24 mouse cellular contexts compared by ENCODE assay signal in genomic region chr3:121638241-121638640, GRCm38 (mm10). TPM values are rescaled to one million over a fixed set of nuclear protein-coding genes. Genes with fewer than 3 reads are reported as not detected.
"Had no signal": no experiment of that assay in that cellular context is flagged by ENCODE, and none has a peak within 500 bp of the region (broad histone marks: within the 10 kb centered on the region; RNA-seq: fewer than 3 reads in every experiment).

No protein-coding gene starts in this region.

- H3K4me2 ChIP-seq: limb, embryonic 15.5 days; liver, embryonic 12.5 days; lung, embryonic 14.5 days; midbrain, embryonic 11.5 days; neural tube, embryonic 13.5 days; stomach, embryonic 15.5 days had no signal

- H3K36me3 ChIP-seq: limb, embryonic 15.5 days; liver, embryonic 12.5 days; neural tube, embryonic 13.5 days; stomach, embryonic 15.5 days had no signal

- H3K4me1 ChIP-seq: liver, embryonic 12.5 days had no signal

- H3K9me3 ChIP-seq: limb, embryonic 15.5 days; liver, embryonic 12.5 days; neural tube, embryonic 13.5 days; stomach, embryonic 15.5 days had no signal

- H3K27ac ChIP-seq: limb, embryonic 15.5 days; liver, embryonic 12.5 days; neural tube, embryonic 13.5 days; stomach, embryonic 15.5 days had no signal

- ATAC-seq: inflammation-experienced regulatory T-cells, adult 6 months; intestine, postnatal 0 days; liver, embryonic 12.5 days; midbrain, embryonic 16.5 days had no signal

- DNase-seq: layer of hippocampus, adult 9-11 months; layer of hippocampus, postnatal 36 days; lung, embryonic 14.5 days; lung, postnatal 10 days; lung, postnatal 4 days; retina, postnatal 1 day; right cerebral cortex, postnatal 4 days; thymus, postnatal 4 days had no signal

- H3K4me3 ChIP-seq: limb, embryonic 15.5 days; liver, embryonic 12.5 days; neural tube, embryonic 13.5 days; stomach, embryonic 15.5 days had no signal

- H3K9ac ChIP-seq: limb, embryonic 15.5 days; liver, embryonic 12.5 days; lung, embryonic 14.5 days; neural tube, embryonic 13.5 days; stomach, embryonic 15.5 days had no signal

- H3K27me3 ChIP-seq: limb, embryonic 15.5 days; liver, embryonic 12.5 days; neural tube, embryonic 13.5 days; stomach, embryonic 15.5 days had no signal

RNA-seq across cellular contexts. Expression of gene 4930432M17Rik, which starts 32.3 kb away (rescaled TPM):
- total RNA-seq: layer of hippocampus, adult 18-20 months; layer of hippocampus, postnatal 36 days; left cerebral cortex, adult 8-10 months; left cerebral cortex, postnatal 25 days; megakaryocyte, adult 5-6 weeks had no signal
- polyA plus RNA-seq: inflammation-experienced regulatory T-cells, adult 6 months; intestine, postnatal 0 days; limb, embryonic 11.5 days; limb, embryonic 15.5 days; liver, embryonic 12.5 days; liver, embryonic 16.5 days; lung, embryonic 14.5 days; midbrain, embryonic 11.5 days; midbrain, embryonic 16.5 days; neural tube, embryonic 13.5 days; spleen, adult 2 months; stomach, embryonic 15.5 days; thymus, postnatal 0 days had no signal
